Mouse (Mus musculus) right cerebral cortex, postnatal 25 days (tissue): ENCODE measurements around the gene Zbtb22.
"Not testable (repeated sequence)": the region's sequence is repeated elsewhere in the genome, so short reads cannot be mapped to it uniquely, and the experiment has no call there.

Experiments used
- DNase-seq: peaks from one replicate; pipeline ENCODE4 v3.0.0; 2022

Zbtb22 gene

GRCm38 (mm10) chr17:33948905-33949537 lies 33.3 kb downstream of the Zbtb22 start:
- no peak for DNase-seq

GRCm38 (mm10) chr17:33950131-33950625 lies 34.5 kb downstream of the Zbtb22 start:
- DNase-seq: no peak

GRCm38 (mm10) chr17:33951021-33951946 lies 35.6 kb downstream of the Zbtb22 start, which contains the start of gene B3galt4:
B3galt4 (minus strand) TSS chr17:33951488.
- DNase-seq: peak; percentile 78

- DNase-seq: not testable (repeated sequence)
These were observed 36.3 kb downstream of the Zbtb22 start for GRCm38 (mm10) chr17:33952015-33952414.

GRCm38 (mm10) chr17:33952879-33953278 lies 37.2 kb downstream of the Zbtb22 start:
- no peak for DNase-seq

- DNase-seq: no peak
These were observed 37.6 kb downstream of the Zbtb22 start for GRCm38 (mm10) chr17:33953310-33953709.

- no peak for DNase-seq
These were observed 38.4 kb downstream of the Zbtb22 start for GRCm38 (mm10) chr17:33953961-33954565.

- peak; percentile 38 for DNase-seq
These were observed 39.2 kb downstream of the Zbtb22 start for GRCm38 (mm10) chr17:33954646-33955554.

GRCm38 (mm10) chr17:33955555-33956214 lies 40.0 kb downstream of the Zbtb22 start, which contains the start of the genes Vps52 and Rps18:
Vps52 (plus strand) TSS chr17:33955812.
Rps18 (minus strand) TSS chr17:33956001.
- DNase-seq: peak; percentile 94

- no peak for DNase-seq
These were observed 40.6 kb downstream of the Zbtb22 start for GRCm38 (mm10) chr17:33956336-33956735.

GRCm38 (mm10) chr17:33957493-33957892 lies 41.8 kb downstream of the Zbtb22 start:
- no peak for DNase-seq

- DNase-seq: no peak
These were observed 42.7 kb downstream of the Zbtb22 start for GRCm38 (mm10) chr17:33958451-33958850.

GRCm38 (mm10) chr17:33959135-33959534 lies 43.4 kb downstream of the Zbtb22 start:
- DNase-seq: no peak

- no peak for DNase-seq
These were observed 44.2 kb downstream of the Zbtb22 start for GRCm38 (mm10) chr17:33959948-33960347.

GRCm38 (mm10) chr17:33962876-33963275 lies 47.2 kb downstream of the Zbtb22 start:
- DNase-seq: no peak

GRCm38 (mm10) chr17:33965082-33965845 lies 49.6 kb downstream of the Zbtb22 start:
- no peak for DNase-seq

- DNase-seq: no peak
These were observed 50.3 kb downstream of the Zbtb22 start for GRCm38 (mm10) chr17:33965846-33966550.

- peak; percentile 62 for DNase-seq
These were observed 52.8 kb downstream of the Zbtb22 start for GRCm38 (mm10) chr17:33968489-33968888.
